Mouse (Mus musculus) lung, embryonic 16.5 days (tissue): ENCODE results near the gene 4930572O03Rik. TPM values are rescaled to one million over a fixed set of nuclear protein-coding genes. Genes with fewer than 3 reads are reported as not detected.
"Not testable (repeated sequence)": the region's sequence is repeated elsewhere in the genome, so short reads cannot be mapped to it uniquely, and the experiment has no call there.

Experiments
- ATAC-seq: fragments of 200-750 bp; cut with Nextera tagmentation; 2 replicates; pipeline ENCODE4 v1.8.0; 2017; ENCODE audit warnings: low read depth, mild to moderate bottlenecking, moderate library complexity
- H3K27ac ChIP-seq: fragments of 300-500 bp; sonication (generic); 2 replicates; pipeline ENCODE4 v1.5.1; 2014; ENCODE audit warnings: mild to moderate bottlenecking, control low read depth, low read length
- H3K27me3 ChIP-seq: fragments of 300-500 bp; sonication (generic); 2 replicates; pipeline ENCODE4 v1.6.1; 2014; ENCODE audit warnings: low read depth, low read length, mixed read lengths; ENCODE audit not compliant: control insufficient read depth, insufficient read depth
- H3K36me3 ChIP-seq: fragments of 300-500 bp; sonication (generic); 2 replicates; pipeline ENCODE4 v1.6.1; 2014; ENCODE audit warnings: low read length; ENCODE audit not compliant: control insufficient read depth, insufficient read depth
- H3K4me1 ChIP-seq: fragments of 300-500 bp; sonication (generic); replicated peaks from 2 replicates; pipeline ENCODE4 v1.6.1; 2014; ENCODE audit warnings: low read length, mixed read lengths; ENCODE audit not compliant: control insufficient read depth, insufficient read depth
- H3K4me2 ChIP-seq: fragments of 300-500 bp; sonication (generic); 2 replicates; pipeline ENCODE4 v1.6.1; 2014; ENCODE audit warnings: low read depth, low read length, control low read depth
- H3K4me3 ChIP-seq: fragments of 300-500 bp; sonication (generic); 2 replicates; pipeline ENCODE4 v1.5.1; 2014; ENCODE audit warnings: mild to moderate bottlenecking, low read length, control low read depth
- H3K9ac ChIP-seq: fragments of 300-500 bp; sonication (generic); 2 replicates; pipeline ENCODE4 v1.6.1; 2014; ENCODE audit warnings: low read length, control low read depth
- H3K9me3 ChIP-seq: fragments of 300-500 bp; sonication (generic); 2 replicates; pipeline ENCODE4 v1.6.1; 2016; ENCODE audit warnings: low read length; ENCODE audit not compliant: control insufficient read depth
- WGBS: fragments of 180-500 bp; shearing (Covaris S2); extraction: QIAGEN DNeasy Blood & Tissue Kit; methylation state at CpG from one replicate; pipeline ENCODE4 v1.1.7; 2014; 5-methylcytosine and 5-hydroxymethylcytosine counted together
- polyA plus RNA-seq: library from polyadenylated mRNA; unstranded; fragments of >200 nt; fragmentation: Nextera tagmentation; extraction: Ambion mirVana; gene quantifications from 2 replicates; pipeline ENCODE4 v1.2.1, GENCODE M21; 2015

Gene 4930572O03Rik
- polyA plus RNA-seq, result not detected in 2 replicates

GRCm38 (mm10) chr5:15656959-15657358 lies at the start of gene 4930572O03Rik:
4930572O03Rik (minus strand) TSS chr5:15657059.
- not testable (repeated sequence) for H3K4me1 ChIP-seq, H3K4me3 ChIP-seq, H3K27ac ChIP-seq, ATAC-seq, H3K27me3 ChIP-seq, H3K9me3 ChIP-seq, H3K9ac ChIP-seq, H3K36me3 ChIP-seq, H3K4me2 ChIP-seq
- 51% methylated on average over 1 of the region's 1 CpGs for WGBS

GRCm38 (mm10) chr5:15702891-15703290 lies 46.0 kb upstream of the 4930572O03Rik start:
- H3K27ac ChIP-seq, ATAC-seq, H3K4me3 ChIP-seq, H3K9me3 ChIP-seq, H3K36me3 ChIP-seq, H3K4me1 ChIP-seq, H3K4me2 ChIP-seq, H3K9ac ChIP-seq, H3K27me3 ChIP-seq: not testable (repeated sequence)
- WGBS, result 24% methylated on average over 5 of the region's 5 CpGs

GRCm38 (mm10) chr5:15697719-15698118 lies 40.9 kb upstream of the 4930572O03Rik start:
- not testable (repeated sequence) for H3K27ac ChIP-seq, H3K9ac ChIP-seq, H3K36me3 ChIP-seq, H3K9me3 ChIP-seq, ATAC-seq, H3K4me3 ChIP-seq, H3K4me1 ChIP-seq, H3K4me2 ChIP-seq, H3K27me3 ChIP-seq
- WGBS, result 36% methylated on average over 2 of the region's 2 CpGs

- H3K9ac ChIP-seq, H3K4me2 ChIP-seq, H3K9me3 ChIP-seq, H3K27ac ChIP-seq, H3K36me3 ChIP-seq, H3K4me3 ChIP-seq, ATAC-seq, H3K27me3 ChIP-seq, H3K4me1 ChIP-seq: not testable (repeated sequence)
- 78% methylated on average over 4 of the region's 4 CpGs for WGBS
Observed at GRCm38 (mm10) chr5:15691849-15692248, 35.0 kb upstream of the 4930572O03Rik start.

- H3K27ac ChIP-seq, H3K4me1 ChIP-seq, H3K4me2 ChIP-seq, H3K27me3 ChIP-seq, H3K36me3 ChIP-seq, H3K4me3 ChIP-seq, H3K9me3 ChIP-seq, H3K9ac ChIP-seq, ATAC-seq: not testable (repeated sequence)
- 72% methylated on average over 4 of the region's 4 CpGs for WGBS
Observed at GRCm38 (mm10) chr5:15690822-15691221, 34.0 kb upstream of the 4930572O03Rik start.

- ATAC-seq, result peak; percentile 77
- H3K9me3 ChIP-seq, result not testable (repeated sequence)
Observed at GRCm38 (mm10) chr5:15689659-15690213, 32.9 kb upstream of the 4930572O03Rik start.

GRCm38 (mm10) chr5:15688874-15689658 lies 32.2 kb upstream of the 4930572O03Rik start:
- H3K27me3 ChIP-seq, H3K9ac ChIP-seq, H3K36me3 ChIP-seq, H3K4me1 ChIP-seq, H3K9me3 ChIP-seq, H3K27ac ChIP-seq, H3K4me3 ChIP-seq, H3K4me2 ChIP-seq: not testable (repeated sequence)
- 56% methylated on average over 4 of the region's 4 CpGs for WGBS
- ATAC-seq, result peak; percentile 74

More at GRCm38 (mm10) chr5:15689659-15690213, 32.9 kb upstream of the 4930572O03Rik start:
- H3K27me3 ChIP-seq, H3K4me3 ChIP-seq, H3K27ac ChIP-seq, H3K4me2 ChIP-seq, H3K36me3 ChIP-seq, H3K9ac ChIP-seq, H3K4me1 ChIP-seq: not testable (repeated sequence)
- WGBS, result 60% methylated on average over 6 of the region's 6 CpGs

- 79% methylated on average over 7 of the region's 10 CpGs for WGBS
- H3K36me3 ChIP-seq, H3K9me3 ChIP-seq, H3K27me3 ChIP-seq, H3K4me2 ChIP-seq, H3K27ac ChIP-seq, H3K9ac ChIP-seq, H3K4me1 ChIP-seq, H3K4me3 ChIP-seq: not testable (repeated sequence)
- ATAC-seq, result peak; percentile 51; the same call in 1 of the 2 replicates
Observed at GRCm38 (mm10) chr5:15681301-15682035, 24.6 kb upstream of the 4930572O03Rik start.
